Mouse (Mus musculus): Measurements from ENCODE around the gene Mc1r. TPM values are rescaled to one million over a fixed set of nuclear protein-coding genes. Genes with fewer than 3 reads are reported as not detected.
"Not testable (repeated sequence)": the region's sequence is repeated elsewhere in the genome, so short reads cannot be mapped to it uniquely, and the experiment has no call there.

Gene Mc1r
- total RNA-seq, 2 experiments from 2014 or later, result not detected

DNA sequence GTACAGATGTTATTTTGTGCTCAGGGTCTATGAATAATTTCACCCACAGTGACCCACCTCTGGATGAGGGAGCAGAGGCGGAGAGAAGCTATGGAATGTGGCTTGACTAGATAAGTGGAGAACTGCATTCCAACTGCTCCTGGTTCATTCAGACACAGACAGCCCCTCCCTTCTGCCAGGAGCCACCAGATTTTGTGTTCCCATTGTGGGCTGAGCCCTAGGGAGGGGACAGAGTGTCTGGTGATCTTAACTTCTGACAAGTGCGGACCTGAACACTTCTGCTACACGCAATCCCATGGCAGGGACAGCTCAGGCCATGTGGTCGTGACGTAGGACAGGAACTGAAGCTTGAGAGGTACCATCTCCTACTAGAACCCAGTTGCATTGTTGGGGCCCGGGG is 39.9 kb downstream of the Mc1r start:
- TF ChIP-seq CTCF (conservative IDR thresholded peaks at IDR 0.05), result no peak
- DNase-seq (ENCODE audit: low spot score in 2 of 2), result no peak
- H3K27ac ChIP-seq, result no peak overlapping the region
- no peak overlapping the region for H3K4me3 ChIP-seq

- H3K4me3 ChIP-seq, result no peak overlapping the region
- TF ChIP-seq CTCF (conservative IDR thresholded peaks at IDR 0.05), result no peak
- no peak overlapping the region for H3K27ac ChIP-seq
- no peak for DNase-seq (ENCODE audit: low spot score in 2 of 2)
Observed at GRCm38 (mm10) chr8:123450783-123451182, 43.9 kb downstream of the Mc1r start.

DNA sequence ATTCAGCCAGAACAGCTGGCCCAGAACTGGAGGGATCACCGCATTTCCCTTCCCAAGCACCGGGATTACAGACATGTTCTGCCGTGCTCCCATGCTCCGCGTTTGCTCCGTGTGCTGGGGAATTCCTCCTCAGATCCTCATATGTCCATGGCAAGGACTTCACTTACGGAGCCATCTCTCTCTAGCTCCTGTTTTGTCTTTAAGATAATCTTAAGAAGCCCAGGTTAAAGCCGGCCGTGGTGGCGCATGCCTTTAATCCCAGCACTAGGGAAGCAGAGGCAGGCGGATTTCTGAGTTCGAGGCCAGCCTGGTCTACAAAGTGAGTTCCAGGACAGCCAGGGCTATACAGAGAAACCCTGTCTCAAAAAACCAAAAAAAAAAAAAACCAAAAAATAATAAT is 44.8 kb downstream of the Mc1r start:
- not testable (repeated sequence) for H3K27ac ChIP-seq; DNase-seq (ENCODE audit: low spot score in 2 of 2); H3K4me3 ChIP-seq

GRCm38 (mm10) chr8:123452149-123452548 is 45.2 kb downstream of the Mc1r start:
- Histone ChIP-seq H3K4me3 (no peak overlapping the region), H3K27ac (no peak overlapping the region)
- DNase-seq (ENCODE audit: low spot score in 2 of 2), result no peak
- no peak for TF ChIP-seq CTCF (conservative IDR thresholded peaks at IDR 0.05)

GRCm38 (mm10) chr8:123453291-123453690 is 46.4 kb downstream of the Mc1r start:
- no peak overlapping the region for H3K27ac ChIP-seq
- DNase-seq (ENCODE audit: low spot score in 2 of 2), result no peak
- H3K4me3 ChIP-seq, result no peak overlapping the region
- TF ChIP-seq CTCF (conservative IDR thresholded peaks at IDR 0.05), result no peak

DNA sequence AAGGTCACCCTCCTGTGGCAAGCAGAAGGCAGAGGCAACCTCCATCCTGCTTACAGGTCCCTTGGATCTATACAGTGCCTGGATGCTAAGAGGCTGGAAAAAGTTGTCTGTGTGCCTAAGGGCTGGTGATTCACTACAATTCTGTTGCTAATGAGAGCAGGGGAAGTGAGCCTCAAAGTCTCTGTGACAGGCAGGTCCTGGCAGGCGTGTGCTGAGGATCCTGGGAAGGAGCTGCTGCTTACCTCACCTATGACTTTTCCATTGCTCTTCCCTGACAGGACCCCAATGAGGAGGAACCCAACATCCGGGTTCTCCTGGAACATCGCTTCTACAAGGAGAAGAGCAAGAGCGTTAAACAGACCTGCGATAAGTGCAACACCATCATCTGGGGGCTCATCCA is 47.0 kb downstream of the Mc1r start:
- TF ChIP-seq CTCF (conservative IDR thresholded peaks at IDR 0.05), result no peak
- Histone ChIP-seq H3K4me3 (no peak overlapping the region), H3K27ac (no peak overlapping the region)
- no peak for DNase-seq (ENCODE audit: low spot score in 2 of 2)

DNA sequence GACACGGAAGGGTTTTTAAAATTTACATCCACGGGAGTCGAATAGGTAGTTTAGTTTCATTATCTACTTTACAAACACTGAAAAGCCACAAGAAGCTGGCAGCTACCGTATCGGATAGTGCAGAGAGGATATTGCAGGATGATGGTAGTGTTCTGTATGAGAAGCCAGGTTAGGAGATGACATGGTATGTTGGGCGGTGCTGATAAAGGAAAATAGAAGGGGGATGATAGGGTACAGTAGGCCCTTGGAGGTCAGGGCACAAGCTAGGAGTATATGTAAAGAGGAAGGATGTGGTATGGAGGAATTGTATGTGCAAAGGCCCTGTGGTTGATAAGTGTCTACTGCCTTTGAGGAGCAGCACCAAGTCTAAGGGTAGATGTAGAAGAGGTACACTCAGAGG is 47.7 kb downstream of the Mc1r start:
- no peak overlapping the region for H3K27ac ChIP-seq
- TF ChIP-seq CTCF (conservative IDR thresholded peaks at IDR 0.05), result no peak
- no peak overlapping the region for H3K4me3 ChIP-seq
- no peak for DNase-seq (ENCODE audit: low spot score in 2 of 2)

Other genes starting within 250 kb of the Mc1r start
- 1 to 10 TPM; 2.0 to 2.8 TPM for gene Sult5a1, start 248.8 kb upstream of the Mc1r start, total RNA-seq (2021)
- under 1 TPM in 1 of 2 experiments, not detected in 1; 0.37 TPM for gene Dpep1, start 220.9 kb upstream of the Mc1r start, total RNA-seq (2021)
- gene Chmp1a, start 194.3 kb upstream of the Mc1r start, total RNA-seq (2021), result 100 to 1,000 TPM; 102 to 111 TPM
- 1 to 10 TPM; 6.5 to 7.1 TPM for gene Spata33, start 194.3 kb upstream of the Mc1r start, total RNA-seq (2021)
- 10 to 100 TPM; 93.9 to 98.8 TPM for gene Cdk10, start 182.3 kb upstream of the Mc1r start, total RNA-seq (2021)
- 10 to 100 TPM; 71.4 to 75.0 TPM for gene Spata2l, start 170.9 kb upstream of the Mc1r start, total RNA-seq (2021)
- 10 to 100 TPM; 20.3 to 24.8 TPM for gene Zfp276, start 152.9 kb upstream of the Mc1r start, total RNA-seq (2021)
- 10 to 100 TPM; 59.5 to 70.3 TPM for gene Vps9d1, start 152.8 kb upstream of the Mc1r start, total RNA-seq (2021)
- 1 to 10 TPM; 1.7 to 2.8 TPM for gene Fanca, start 88.5 kb upstream of the Mc1r start, total RNA-seq (2021)
- 10 to 100 TPM; 15.8 to 17.4 TPM for gene Spire2, start 74.4 kb upstream of the Mc1r start, total RNA-seq (2021)
- 100 to 1,000 TPM; 459 to 497 TPM for gene Tcf25, start 33.4 kb upstream of the Mc1r start, total RNA-seq (2021)
- gene Tubb3, start 4.3 kb downstream of the Mc1r start, total RNA-seq (2021), result 100 to 1,000 TPM; 249 to 277 TPM
- 10 to 100 TPM; 56.7 to 62.1 TPM for gene Def8, start 16.4 kb downstream of the Mc1r start, total RNA-seq (2021)
- gene Afg3l1, start 70.8 kb downstream of the Mc1r start, total RNA-seq (2021), result 10 to 100 TPM; 23.6 to 37.6 TPM
- 1 to 10 TPM; 9.7 to 9.8 TPM for gene Dbndd1, start 108.4 kb downstream of the Mc1r start, total RNA-seq (2021)
- 10 to 100 TPM; 30.3 to 30.6 TPM for gene Gas8, start 111.7 kb downstream of the Mc1r start, total RNA-seq (2021)
- 10 to 100 TPM; 43.9 to 44.7 TPM for gene Rhou, start 246.8 kb downstream of the Mc1r start, total RNA-seq (2021)

Data from layer of hippocampus, adult 2 months (tissue).